Mouse (Mus musculus): ENCODE results near the gene Cpne5. TPM values are rescaled to one million over a fixed set of nuclear protein-coding genes. Genes with fewer than 3 reads are reported as not detected.

The Cpne5 gene
- polyA plus RNA-seq, 1 experiment from 2014 or later = 55.8 TPM

GRCm38 (mm10) chr17:29210037-29210436 lies 27.9 kb downstream of the Cpne5 start:
- Histone ChIP-seq H3K27me3 (ENCODE audit: control insufficient read depth, insufficient read depth, low read depth, low read length) (no peaks in the 10 kb centered on the region), H3K36me3 (ENCODE audit: control insufficient read depth, insufficient read depth, low read length) (no peaks in the 10 kb centered on the region), H3K27ac (ENCODE audit: low read length) (no peak overlapping the region), H3K4me1 (ENCODE audit: control insufficient read depth, insufficient read depth, low read length) (peaks cover 22% of the 10 kb centered on the region), H3K4me2 (ENCODE audit: low read length) (no peak overlapping the region), H3K4me3 (ENCODE audit: low read depth, low read length) (no peak overlapping the region), H3K9ac (ENCODE audit: low read depth, low read length) (no peak overlapping the region), H3K9me3 (replicated peaks; ENCODE audit: control insufficient read depth, low read length, poor library complexity, severe bottlenecking) (no peaks in the 10 kb centered on the region)
- WGBS = 100% methylated on average over 3 of the region's 3 CpGs
- no peak for ATAC-seq

- no peaks in the 10 kb centered on the region for H3K36me3 ChIP-seq (ENCODE audit: control insufficient read depth, insufficient read depth, low read length)
- no peak overlapping the region for H3K9ac ChIP-seq (ENCODE audit: low read depth, low read length)
- no peaks in the 10 kb centered on the region for H3K4me1 ChIP-seq (ENCODE audit: control insufficient read depth, insufficient read depth, low read length)
- H3K27me3 ChIP-seq (ENCODE audit: control insufficient read depth, insufficient read depth, low read depth, low read length) = no peaks in the 10 kb centered on the region
- no peak for ATAC-seq
- no peaks in the 10 kb centered on the region for H3K9me3 ChIP-seq (replicated peaks; ENCODE audit: control insufficient read depth, low read length, poor library complexity, severe bottlenecking)
- no peak overlapping the region for H3K4me2 ChIP-seq (ENCODE audit: low read length)
- no peak overlapping the region for H3K27ac ChIP-seq (ENCODE audit: low read length)
- H3K4me3 ChIP-seq (ENCODE audit: low read depth, low read length) = no peak overlapping the region
- 82% methylated on average over 7 of the region's 7 CpGs for WGBS
These were observed 31.9 kb downstream of the Cpne5 start for GRCm38 (mm10) chr17:29206052-29206451.

GRCm38 (mm10) chr17:29202604-29203003 lies 35.4 kb downstream of the Cpne5 start:
- WGBS = 84% methylated on average over 6 of the region's 6 CpGs
- no peak overlapping the region for H3K9ac ChIP-seq (ENCODE audit: low read depth, low read length)
- no peaks in the 10 kb centered on the region for H3K27me3 ChIP-seq (ENCODE audit: control insufficient read depth, insufficient read depth, low read depth, low read length)
- no peak for ATAC-seq
- peaks cover 12% of the 10 kb centered on the region for H3K4me1 ChIP-seq (ENCODE audit: control insufficient read depth, insufficient read depth, low read length)
- no peaks in the 10 kb centered on the region for H3K9me3 ChIP-seq (replicated peaks; ENCODE audit: control insufficient read depth, low read length, poor library complexity, severe bottlenecking)
- no peak overlapping the region for H3K4me3 ChIP-seq (ENCODE audit: low read depth, low read length)
- no peak overlapping the region for H3K4me2 ChIP-seq (ENCODE audit: low read length)
- H3K36me3 ChIP-seq (ENCODE audit: control insufficient read depth, insufficient read depth, low read length) = no peaks in the 10 kb centered on the region
- no peak overlapping the region for H3K27ac ChIP-seq (ENCODE audit: low read length)

- peak overlapping the region; percentile 75 for H3K27ac ChIP-seq (ENCODE audit: low read length)
- H3K36me3 ChIP-seq (ENCODE audit: control insufficient read depth, insufficient read depth, low read length) = no peaks in the 10 kb centered on the region
- 22% methylated on average over 6 of the region's 7 CpGs for WGBS
- H3K27me3 ChIP-seq (ENCODE audit: control insufficient read depth, insufficient read depth, low read depth, low read length) = no peaks in the 10 kb centered on the region
- no peak overlapping the region for H3K4me2 ChIP-seq (ENCODE audit: low read length)
- peak overlapping the region; percentile 38; the same call in 1 of the 2 replicates for H3K9ac ChIP-seq (ENCODE audit: low read depth, low read length)
- H3K4me3 ChIP-seq (ENCODE audit: low read depth, low read length) = no peak overlapping the region
- ATAC-seq = no peak
- H3K9me3 ChIP-seq (replicated peaks; ENCODE audit: control insufficient read depth, low read length, poor library complexity, severe bottlenecking) = no peaks in the 10 kb centered on the region
- H3K4me1 ChIP-seq (ENCODE audit: control insufficient read depth, insufficient read depth, low read length) = peaks cover 12% of the 10 kb centered on the region
These were observed 38.1 kb downstream of the Cpne5 start for GRCm38 (mm10) chr17:29199821-29200220.

GRCm38 (mm10) chr17:29199151-29199800 lies 38.7 kb downstream of the Cpne5 start:
- Histone ChIP-seq H3K4me1 (ENCODE audit: control insufficient read depth, insufficient read depth, low read length) (peaks cover 12% of the 10 kb centered on the region), H3K9ac (ENCODE audit: low read depth, low read length) (peak overlapping the region; percentile 38; the same call in 1 of the 2 replicates), H3K36me3 (ENCODE audit: control insufficient read depth, insufficient read depth, low read length) (no peaks in the 10 kb centered on the region), H3K9me3 (replicated peaks; ENCODE audit: control insufficient read depth, low read length, poor library complexity, severe bottlenecking) (no peaks in the 10 kb centered on the region), H3K27ac (ENCODE audit: low read length) (peak overlapping the region; percentile 75), H3K4me2 (ENCODE audit: low read length) (no peak overlapping the region), H3K27me3 (ENCODE audit: control insufficient read depth, insufficient read depth, low read depth, low read length) (no peaks in the 10 kb centered on the region), H3K4me3 (ENCODE audit: low read depth, low read length) (no peak overlapping the region)
- WGBS = 7% methylated on average over 9 of the region's 9 CpGs
- ATAC-seq = peak; percentile 70

- Histone ChIP-seq H3K9me3 (replicated peaks; ENCODE audit: control insufficient read depth, low read length, poor library complexity, severe bottlenecking) (no peaks in the 10 kb centered on the region), H3K9ac (ENCODE audit: low read depth, low read length) (no peak overlapping the region), H3K4me3 (ENCODE audit: low read depth, low read length) (no peak overlapping the region), H3K4me2 (ENCODE audit: low read length) (no peak overlapping the region), H3K36me3 (ENCODE audit: control insufficient read depth, insufficient read depth, low read length) (no peaks in the 10 kb centered on the region), H3K27ac (ENCODE audit: low read length) (no peak overlapping the region), H3K27me3 (ENCODE audit: control insufficient read depth, insufficient read depth, low read depth, low read length) (no peaks in the 10 kb centered on the region), H3K4me1 (ENCODE audit: control insufficient read depth, insufficient read depth, low read length) (peaks cover 12% of the 10 kb centered on the region)
- 20% methylated on average over 4 of the region's 4 CpGs for WGBS
- no peak for ATAC-seq
These were observed 42.4 kb downstream of the Cpne5 start for GRCm38 (mm10) chr17:29195579-29195978.

- H3K4me3 ChIP-seq (ENCODE audit: low read depth, low read length) = no peak overlapping the region
- peak overlapping the region; percentile 11; the same call in 1 of the 2 replicates for H3K4me2 ChIP-seq (ENCODE audit: low read length)
- no peak overlapping the region for H3K9ac ChIP-seq (ENCODE audit: low read depth, low read length)
- no peaks in the 10 kb centered on the region for H3K36me3 ChIP-seq (ENCODE audit: control insufficient read depth, insufficient read depth, low read length)
- H3K4me1 ChIP-seq (ENCODE audit: control insufficient read depth, insufficient read depth, low read length) = peaks cover 10% of the 10 kb centered on the region
- WGBS = 8% methylated on average over 9 of the region's 12 CpGs
- no peak overlapping the region for H3K27ac ChIP-seq (ENCODE audit: low read length)
- no peaks in the 10 kb centered on the region for H3K27me3 ChIP-seq (ENCODE audit: control insufficient read depth, insufficient read depth, low read depth, low read length)
- no peak for ATAC-seq
- H3K9me3 ChIP-seq (replicated peaks; ENCODE audit: control insufficient read depth, low read length, poor library complexity, severe bottlenecking) = no peaks in the 10 kb centered on the region
These were observed 49.0 kb downstream of the Cpne5 start for GRCm38 (mm10) chr17:29188989-29189388.

- H3K27ac ChIP-seq (ENCODE audit: low read length) = 0 out of 2 replicates have a peak overlapping the region, but pooled peaks have one; percentile 6
- 11% methylated on average over 10 of the region's 10 CpGs for WGBS
- H3K4me2 ChIP-seq (ENCODE audit: low read length) = no peak overlapping the region
- H3K36me3 ChIP-seq (ENCODE audit: control insufficient read depth, insufficient read depth, low read length) = no peaks in the 10 kb centered on the region
- no peaks in the 10 kb centered on the region for H3K27me3 ChIP-seq (ENCODE audit: control insufficient read depth, insufficient read depth, low read depth, low read length)
- H3K4me3 ChIP-seq (ENCODE audit: low read depth, low read length) = no peak overlapping the region
- ATAC-seq = no peak; the same call in 1 of the 2 replicates
- H3K9me3 ChIP-seq (replicated peaks; ENCODE audit: control insufficient read depth, low read length, poor library complexity, severe bottlenecking) = no peaks in the 10 kb centered on the region
- peaks cover 10% of the 10 kb centered on the region for H3K4me1 ChIP-seq (ENCODE audit: control insufficient read depth, insufficient read depth, low read length)
- H3K9ac ChIP-seq (ENCODE audit: low read depth, low read length) = no peak overlapping the region
These were observed 50.7 kb downstream of the Cpne5 start for GRCm38 (mm10) chr17:29186989-29187859.

Measured in midbrain, embryonic 16.5 days (tissue).